Mouse (Mus musculus): ENCODE measurements around the gene Trmt10c. TPM values are rescaled to one million over a fixed set of nuclear protein-coding genes. Genes with fewer than 3 reads are reported as not detected.
"Not testable (repeated sequence)": the region's sequence is repeated elsewhere in the genome, so short reads cannot be mapped to it uniquely, and the experiment has no call there.

Gene Trmt10c
- polyA plus RNA-seq, 1 experiment from 2014 or later: 23.2 TPM

DNA sequence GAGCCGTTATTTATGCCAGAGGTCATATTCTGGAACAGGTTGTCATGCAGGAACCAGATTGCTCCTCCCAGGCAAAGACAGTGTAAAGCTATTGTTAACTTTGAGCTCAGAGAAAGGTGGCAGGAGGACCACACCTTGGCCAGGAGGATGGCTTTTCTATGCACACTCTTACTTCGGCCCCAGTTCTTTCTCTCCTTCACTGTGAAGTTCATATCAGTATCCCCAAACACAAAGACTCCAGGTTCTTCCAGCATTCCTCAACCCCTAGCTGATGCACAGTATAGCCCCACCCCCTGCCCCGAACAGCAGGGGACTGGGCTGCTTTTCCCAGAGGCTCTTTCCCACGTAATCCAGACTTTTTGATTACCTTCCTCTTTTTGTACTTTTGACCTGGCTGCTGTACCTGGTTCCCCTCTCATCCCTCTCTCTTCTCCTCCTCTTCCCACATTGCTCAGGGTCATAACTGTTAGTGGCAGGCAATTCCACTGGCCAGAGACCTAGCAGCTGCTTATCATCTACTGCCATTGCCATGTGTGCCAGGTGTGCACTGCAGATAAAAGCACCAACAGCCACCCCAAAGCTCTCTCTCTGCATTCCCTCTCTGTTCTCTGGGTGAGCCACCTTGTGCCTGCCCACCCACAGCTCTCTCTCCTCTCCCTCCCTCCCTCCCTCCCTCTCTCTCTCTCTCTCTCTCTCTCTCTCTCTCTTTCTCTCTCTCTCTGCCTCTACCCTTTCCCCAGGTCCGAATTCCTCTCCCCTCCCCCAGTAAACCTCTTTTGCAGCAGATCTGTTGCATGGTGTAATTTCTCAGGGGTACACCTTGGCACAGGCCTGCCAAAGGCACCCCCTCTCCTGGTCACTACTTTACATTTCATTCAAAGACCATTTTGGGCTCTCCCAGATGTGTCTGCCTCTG, 34.0 kb upstream of the Trmt10c start:
- no peak overlapping the region for H3K27ac ChIP-seq
- 39% methylated on average over 5 of the region's 5 CpGs for WGBS
- no peak for ATAC-seq

DNA sequence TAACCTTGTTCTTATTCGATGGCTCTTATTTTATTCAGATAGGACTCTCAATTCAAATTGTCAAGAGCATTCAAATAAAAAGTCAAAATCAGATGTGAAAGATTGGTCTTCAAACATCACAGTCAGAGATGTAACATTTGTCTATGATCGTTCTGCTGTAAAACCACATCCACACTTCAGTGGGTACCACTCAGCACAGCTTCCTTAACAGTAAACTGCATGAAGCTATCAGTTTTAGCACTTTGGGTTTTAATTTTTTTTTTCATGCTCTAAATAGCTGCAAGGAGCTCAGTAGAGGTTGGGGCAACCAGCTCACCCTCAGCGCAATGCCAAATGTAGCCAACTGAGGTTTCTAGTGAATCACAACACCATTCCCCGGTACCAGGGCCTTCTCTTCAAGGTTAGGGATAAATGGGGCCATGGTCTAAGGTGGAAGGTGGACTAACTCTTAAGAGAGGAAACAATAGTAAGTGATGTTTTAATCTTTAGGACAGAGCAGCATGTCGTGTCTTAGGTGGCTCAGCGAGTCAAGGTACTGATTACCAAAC, 31.0 kb upstream of the Trmt10c start:
- Histone ChIP-seq H3K4me1 (replicated peaks) (no peaks in the 10 kb centered on the region), H3K9me3 (no peaks in the 10 kb centered on the region), H3K27ac (no peak overlapping the region), H3K9ac (replicated peaks) (no peak overlapping the region), H3K36me3 (no peaks in the 10 kb centered on the region), H3K27me3 (peaks cover 5% of the 10 kb centered on the region; the same call in 1 of the 2 replicates), H3K4me2 (replicated peaks) (no peak overlapping the region), H3K4me3 (replicated peaks) (no peak overlapping the region)
- 88% methylated on average over 6 of the region's 6 CpGs for WGBS
- ATAC-seq: no peak

More for the DNA sequence above, 34.0 kb upstream of the Trmt10c start:
- Histone ChIP-seq H3K4me3 (replicated peaks) (no peak overlapping the region), H3K9me3 (no peaks in the 10 kb centered on the region), H3K36me3 (no peaks in the 10 kb centered on the region), H3K4me1 (replicated peaks) (peaks cover 8% of the 10 kb centered on the region), H3K9ac (replicated peaks) (no peak overlapping the region), H3K4me2 (replicated peaks) (no peak overlapping the region), H3K27me3 (no peaks in the 10 kb centered on the region; the same call in 1 of the 2 replicates)

DNA sequence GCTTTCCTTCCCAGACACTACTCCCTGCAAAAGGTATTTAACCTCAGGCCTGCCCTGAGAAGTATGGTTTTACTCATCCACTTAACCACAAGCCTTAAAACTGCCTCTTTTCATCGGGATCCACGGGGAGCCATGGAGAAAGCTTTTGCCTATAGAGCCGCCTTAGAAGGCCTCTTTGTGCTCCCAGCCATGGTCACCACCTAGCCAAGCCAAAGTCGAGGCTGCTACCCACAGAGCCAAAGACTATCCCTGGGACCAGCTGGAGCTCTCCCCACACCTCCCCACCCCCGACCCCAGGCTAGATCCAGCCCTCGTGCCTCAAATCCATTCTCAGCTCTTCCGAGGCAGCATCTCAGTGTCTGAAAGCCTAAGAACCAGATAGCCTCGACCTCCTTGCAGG, 28.5 kb upstream of the Trmt10c start:
- H3K9me3 ChIP-seq: no peaks in the 10 kb centered on the region
- H3K27me3 ChIP-seq: peaks cover 16% of the 10 kb centered on the region
- H3K4me3 ChIP-seq (replicated peaks): no peak overlapping the region
- H3K36me3 ChIP-seq: no peaks in the 10 kb centered on the region
- 36% methylated on average over 8 of the region's 8 CpGs for WGBS
- no peaks in the 10 kb centered on the region for H3K4me1 ChIP-seq (replicated peaks)
- no peak overlapping the region for H3K9ac ChIP-seq (replicated peaks)
- no peak overlapping the region for H3K27ac ChIP-seq
- no peak overlapping the region for H3K4me2 ChIP-seq (replicated peaks)
- ATAC-seq: no peak

DNA sequence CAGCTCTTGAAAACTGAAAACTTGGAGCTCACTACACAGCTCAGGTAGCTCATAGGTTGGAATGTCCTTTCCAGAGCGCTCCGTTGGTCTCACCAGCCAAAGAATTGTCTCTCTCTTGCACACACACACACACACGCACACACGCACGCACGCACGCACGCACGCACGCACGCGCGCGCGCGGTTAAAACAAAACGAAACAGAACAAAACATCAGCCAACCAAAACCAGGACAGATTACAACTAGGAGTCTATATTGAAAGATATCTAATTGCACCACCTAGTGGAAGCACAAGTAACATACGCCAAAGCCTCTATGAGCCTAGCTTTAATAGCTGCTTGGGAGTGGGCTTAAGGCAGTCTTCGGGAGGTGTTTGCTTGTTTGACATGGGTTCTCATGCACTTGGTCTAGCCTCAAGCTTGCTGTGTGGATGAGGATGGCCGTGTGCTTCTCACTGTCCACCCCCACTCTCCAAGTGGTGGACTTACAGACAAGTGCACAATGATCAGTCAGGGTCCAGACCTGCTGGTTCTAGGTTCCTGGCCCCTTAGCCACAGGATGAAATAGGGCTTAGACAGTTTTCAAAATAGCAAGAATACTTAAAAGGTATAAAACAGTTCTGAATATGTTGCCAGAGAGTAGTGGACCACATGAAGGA, 26.8 kb upstream of the Trmt10c start:
- no peaks in the 10 kb centered on the region for H3K36me3 ChIP-seq
- H3K4me1 ChIP-seq (replicated peaks): no peaks in the 10 kb centered on the region
- H3K9me3 ChIP-seq: no peaks in the 10 kb centered on the region
- 3% methylated on average over 20 of the region's 20 CpGs for WGBS
- no peak overlapping the region; the same call in 1 of the 2 replicates for H3K9ac ChIP-seq (replicated peaks)
- peak; percentile 92 for ATAC-seq
- H3K4me3 ChIP-seq (replicated peaks): peak overlapping the region; percentile 33
- peaks cover 16% of the 10 kb centered on the region for H3K27me3 ChIP-seq
- H3K4me2 ChIP-seq (replicated peaks): peak overlapping the region; percentile 61
- no peak overlapping the region for H3K27ac ChIP-seq

DNA sequence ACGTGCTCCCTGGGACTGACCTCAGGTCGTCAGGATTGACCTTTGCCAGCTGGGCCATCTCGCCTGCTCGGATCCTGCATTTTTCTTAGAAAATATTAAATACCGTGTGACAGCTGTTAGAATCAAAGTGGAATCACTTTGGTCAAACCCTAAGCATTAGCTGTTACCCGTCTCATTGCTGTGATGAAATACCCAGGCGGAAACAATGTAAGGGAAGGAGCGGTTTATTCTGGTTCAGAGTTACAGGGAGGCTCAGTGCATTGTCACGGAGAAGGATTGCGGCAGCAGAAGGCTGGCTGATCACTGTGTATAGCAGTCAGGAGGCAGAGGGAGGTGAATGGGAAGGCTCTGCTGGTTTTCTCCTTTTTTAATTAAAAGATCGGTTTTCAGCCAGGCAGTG, 25.4 kb upstream of the Trmt10c start:
- H3K27me3 ChIP-seq: peaks cover 21% of the 10 kb centered on the region
- H3K9me3 ChIP-seq: no peaks in the 10 kb centered on the region
- H3K36me3 ChIP-seq: no peaks in the 10 kb centered on the region
- no peak overlapping the region for H3K4me3 ChIP-seq (replicated peaks)
- H3K4me2 ChIP-seq (replicated peaks): no peak overlapping the region
- no peak overlapping the region for H3K9ac ChIP-seq (replicated peaks)
- no peak overlapping the region for H3K27ac ChIP-seq
- ATAC-seq: no peak
- 44% methylated on average over 11 of the region's 11 CpGs for WGBS
- no peaks in the 10 kb centered on the region for H3K4me1 ChIP-seq (replicated peaks)

DNA sequence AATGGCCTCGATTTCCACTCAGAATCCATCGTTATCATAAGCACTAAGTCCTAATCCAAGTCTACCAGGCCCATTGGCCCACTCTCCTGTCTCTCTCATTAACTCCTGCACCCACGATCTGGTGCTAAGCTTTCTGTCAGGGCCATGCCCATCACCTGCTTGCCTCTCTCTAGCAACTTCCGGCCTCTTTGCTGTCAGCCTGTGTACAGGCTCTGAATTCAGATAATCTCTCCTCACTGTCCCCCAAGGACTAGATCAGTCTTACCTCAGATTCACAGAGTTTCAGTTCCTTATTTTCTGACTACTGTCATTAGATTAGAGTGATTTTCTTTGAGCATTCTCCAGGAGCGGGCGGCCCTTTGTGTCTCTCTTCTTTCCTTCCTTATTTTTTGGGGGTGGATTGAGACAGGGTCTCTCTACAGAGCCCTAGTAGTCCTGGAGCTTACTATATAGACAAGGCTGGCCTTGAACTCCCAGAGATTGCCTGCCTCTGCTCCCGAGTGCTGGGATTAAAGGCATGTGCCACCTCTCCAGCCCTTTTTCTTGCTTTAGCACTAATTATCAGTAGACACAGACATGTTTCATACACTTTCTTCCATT, 24.5 kb upstream of the Trmt10c start:
- no peak overlapping the region for H3K4me3 ChIP-seq (replicated peaks)
- peaks cover 22% of the 10 kb centered on the region for H3K27me3 ChIP-seq
- ATAC-seq: no peak
- H3K36me3 ChIP-seq: no peaks in the 10 kb centered on the region
- H3K9me3 ChIP-seq: no peaks in the 10 kb centered on the region
- no peak overlapping the region for H3K27ac ChIP-seq
- H3K4me1 ChIP-seq (replicated peaks): 0 out of 2 replicates have a peak, but pooled peaks cover 2% of the 10 kb centered on the region
- no peak overlapping the region for H3K9ac ChIP-seq (replicated peaks)
- H3K4me2 ChIP-seq (replicated peaks): no peak overlapping the region
- WGBS: 79% methylated on average over 7 of the region's 7 CpGs

DNA sequence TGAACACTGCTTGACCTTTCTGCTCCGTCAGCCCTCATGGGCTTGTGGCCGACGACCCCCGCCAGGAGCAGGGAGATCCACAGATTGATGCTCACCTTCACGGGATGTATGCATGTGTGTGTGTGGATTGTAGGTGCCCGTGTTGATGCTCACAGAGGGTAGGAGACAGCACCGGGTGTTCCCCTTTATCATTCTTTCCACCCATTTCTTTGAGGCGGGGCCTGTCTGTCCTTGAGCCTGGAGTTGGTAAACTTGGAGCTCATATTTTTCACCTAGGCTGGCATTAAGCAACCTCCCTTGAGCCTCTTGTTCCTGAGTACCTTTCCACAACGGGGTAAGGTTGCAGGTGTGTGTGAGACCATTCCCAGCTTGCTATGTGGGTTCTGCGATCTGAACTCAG, 20.5 kb upstream of the Trmt10c start:
- Histone ChIP-seq H3K4me3 (replicated peaks) (no peak overlapping the region), H3K27ac (no peak overlapping the region), H3K4me1 (replicated peaks) (0 out of 2 replicates have a peak, but pooled peaks cover 5% of the 10 kb centered on the region), H3K27me3 (peaks cover 21% of the 10 kb centered on the region; the same call in 1 of the 2 replicates), H3K36me3 (no peaks in the 10 kb centered on the region), H3K9me3 (no peaks in the 10 kb centered on the region), H3K9ac (replicated peaks) (no peak overlapping the region), H3K4me2 (replicated peaks) (no peak overlapping the region)
- no peak for ATAC-seq
- WGBS: 52% methylated on average over 10 of the region's 10 CpGs

DNA sequence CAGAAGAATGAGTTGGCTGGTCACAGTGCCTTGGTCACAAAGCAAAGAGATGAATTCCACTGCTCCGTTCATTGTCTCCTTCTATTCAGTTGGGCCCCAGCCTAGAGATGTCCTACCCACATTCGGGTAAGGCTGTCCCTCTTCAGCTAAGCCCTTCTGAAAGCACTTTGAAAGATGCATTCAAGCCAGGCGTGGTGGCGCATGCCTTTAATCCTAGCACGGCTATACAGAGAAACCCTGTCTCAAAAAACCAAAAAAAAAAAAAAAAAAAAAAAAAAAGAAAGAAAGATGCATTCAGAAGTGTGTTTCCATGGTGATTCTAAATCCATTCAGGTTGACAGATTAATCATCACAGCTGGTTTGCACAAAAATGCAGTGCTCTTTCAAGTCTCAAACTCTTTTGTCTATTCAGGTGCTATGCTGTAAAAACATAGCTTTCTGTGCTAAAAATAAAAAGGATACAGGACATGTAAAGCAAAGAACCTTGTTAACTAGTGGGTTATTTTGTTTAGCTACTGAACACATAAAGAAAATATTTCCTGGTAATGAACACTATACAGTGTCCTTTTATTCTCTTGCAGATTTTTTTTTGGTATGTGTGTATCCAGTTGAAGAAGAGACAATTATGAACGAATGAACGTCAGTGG, 19.4 kb upstream of the Trmt10c start:
- Histone ChIP-seq H3K36me3 (no peaks in the 10 kb centered on the region), H3K27ac (0 out of 2 replicates have a peak overlapping the region, but pooled peaks have one; percentile 32), H3K9me3 (no peaks in the 10 kb centered on the region), H3K4me3 (replicated peaks) (no peak overlapping the region), H3K4me1 (replicated peaks) (0 out of 2 replicates have a peak, but pooled peaks cover 5% of the 10 kb centered on the region), H3K4me2 (replicated peaks) (no peak overlapping the region), H3K27me3 (peaks cover 18% of the 10 kb centered on the region; the same call in 1 of the 2 replicates), H3K9ac (replicated peaks) (no peak overlapping the region)
- ATAC-seq: peak; percentile 96
- WGBS: 4% methylated on average over 7 of the region's 7 CpGs

DNA sequence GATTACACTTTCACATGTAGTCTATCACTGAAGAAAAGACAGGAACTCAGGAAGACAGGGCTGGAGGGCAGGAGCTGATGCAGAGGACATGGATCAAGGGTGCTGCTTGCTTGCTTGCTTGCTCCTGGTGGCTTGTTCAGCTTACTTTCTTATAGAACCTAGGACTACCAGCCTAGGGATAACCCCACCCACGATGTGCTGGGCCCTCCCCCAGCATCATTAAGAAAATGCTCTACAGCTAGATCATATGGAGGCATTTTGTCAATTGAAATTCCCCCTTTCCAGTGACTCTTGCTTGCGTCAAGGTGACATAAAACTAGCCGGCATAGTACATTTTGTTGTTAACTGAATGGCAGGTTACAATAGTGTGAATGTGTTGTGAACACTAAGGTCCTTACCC, 18.3 kb upstream of the Trmt10c start:
- 0 out of 2 replicates have a peak, but pooled peaks cover 10% of the 10 kb centered on the region for H3K27me3 ChIP-seq
- H3K4me1 ChIP-seq (replicated peaks): 0 out of 2 replicates have a peak, but pooled peaks cover 5% of the 10 kb centered on the region
- WGBS: 85% methylated on average over 3 of the region's 3 CpGs
- no peak overlapping the region for H3K4me2 ChIP-seq (replicated peaks)
- H3K9ac ChIP-seq (replicated peaks): no peak overlapping the region
- no peaks in the 10 kb centered on the region for H3K9me3 ChIP-seq
- H3K36me3 ChIP-seq: no peaks in the 10 kb centered on the region
- H3K4me3 ChIP-seq (replicated peaks): no peak overlapping the region
- no peak overlapping the region for H3K27ac ChIP-seq
- ATAC-seq: 0 out of 2 replicates have a peak, but pooled peaks have one; percentile 4

DNA sequence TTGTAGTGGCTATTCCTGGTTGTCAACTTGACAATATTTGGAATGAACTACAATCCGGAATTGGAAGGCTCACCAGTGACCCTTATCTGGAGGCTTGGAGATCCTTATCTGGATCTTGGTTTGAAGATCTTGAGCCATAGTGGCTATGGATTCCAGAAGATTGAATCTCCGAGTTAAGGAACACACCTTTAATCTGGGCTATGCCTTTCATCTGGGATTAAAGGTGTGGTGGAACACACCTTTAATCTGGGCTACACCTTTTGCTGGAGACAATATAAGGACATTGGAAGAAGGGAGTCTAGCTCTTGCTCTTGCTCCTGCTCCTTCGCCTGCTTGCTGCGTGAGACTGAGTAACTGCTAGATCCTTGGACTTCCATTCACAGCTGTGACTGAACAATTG, 10.4 kb upstream of the Trmt10c start, which contains the start of gene Senp7:
TSS of gene Senp7 (plus strand) at position 301 of the 400 bp plus-strand sequence.
- no CpG with 5 or more reads among the region's 4 CpGs for WGBS

DNA sequence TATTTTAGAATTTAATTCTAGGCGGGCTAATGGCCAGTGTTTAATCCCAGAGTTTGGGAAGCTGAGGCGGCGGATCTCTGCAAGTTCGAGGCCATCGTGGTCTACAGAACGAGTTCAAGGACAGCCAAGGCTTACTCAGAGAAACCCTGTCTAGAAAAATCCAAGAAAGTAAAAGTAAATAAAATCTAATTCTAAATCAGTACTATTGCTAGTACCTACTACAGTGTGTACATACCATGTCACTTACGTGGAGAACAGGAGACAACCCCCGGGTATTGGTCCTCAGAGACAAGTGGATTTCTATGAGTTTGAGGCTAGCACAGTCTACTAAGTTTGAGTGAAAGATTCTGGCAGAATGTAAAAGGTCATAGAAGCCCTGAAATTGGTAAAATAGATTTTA, 471 bp upstream of the Trmt10c start:
- peak overlapping the region; percentile 75 for H3K4me3 ChIP-seq (replicated peaks)
- H3K4me2 ChIP-seq (replicated peaks): peak overlapping the region; percentile 74
- peak overlapping the region; percentile 89 for H3K9ac ChIP-seq (replicated peaks)
- peaks cover 23% of the 10 kb centered on the region for H3K4me1 ChIP-seq (replicated peaks)
- H3K9me3 ChIP-seq: no peaks in the 10 kb centered on the region
- ATAC-seq: peak; percentile 44
- WGBS: 34% methylated on average over 8 of the region's 8 CpGs
- no peaks in the 10 kb centered on the region for H3K27me3 ChIP-seq
- peak overlapping the region; percentile 88 for H3K27ac ChIP-seq
- H3K36me3 ChIP-seq: peaks cover 15% of the 10 kb centered on the region

More for the DNA sequence above, 10.4 kb upstream of the Trmt10c start, which contains the start of gene Senp7:
- H3K4me1 ChIP-seq (replicated peaks); H3K9me3 ChIP-seq; H3K4me2 ChIP-seq (replicated peaks); ATAC-seq; H3K27me3 ChIP-seq; H3K9ac ChIP-seq (replicated peaks); H3K36me3 ChIP-seq; H3K4me3 ChIP-seq (replicated peaks); H3K27ac ChIP-seq: not testable (repeated sequence)
